Mouse (Mus musculus) urinary bladder, postnatal 10 days (tissue): Measurements from ENCODE around the gene Cacng7.
"Not testable (repeated sequence)": the region's sequence is repeated elsewhere in the genome, so short reads cannot be mapped to it uniquely, and the experiment has no call there.

Experiments
- DNase-seq: peaks from one replicate; pipeline ENCODE4 v3.0.0; 2022; ENCODE audit warnings: low spot score

Gene Cacng7

GRCm38 (mm10) chr7:3332619-3333521, at the start of gene Cacng7:
Gene Cacng7 (plus strand): TSS chr7:3332955.
- DNase-seq: no peak

GRCm38 (mm10) chr7:3283081-3283875, 49.5 kb upstream of the Cacng7 start:
- DNase-seq: no peak

- DNase-seq: no peak
These were observed 48.2 kb upstream of the Cacng7 start for GRCm38 (mm10) chr7:3284604-3285003.

GRCm38 (mm10) chr7:3286036-3286435, 46.7 kb upstream of the Cacng7 start:
- DNase-seq: no peak

GRCm38 (mm10) chr7:3287186-3287585, 45.6 kb upstream of the Cacng7 start:
- no peak for DNase-seq

- peak; percentile 26 for DNase-seq
These were observed 43.5 kb upstream of the Cacng7 start, which contains the start of the genes Myadm and Prkcg for GRCm38 (mm10) chr7:3288976-3289970. Gene Myadm (plus strand): TSS chr7:3289080. Gene Prkcg (plus strand): TSS chr7:3289179.

GRCm38 (mm10) chr7:3290257-3291033, 42.3 kb upstream of the Cacng7 start:
- DNase-seq: peak; percentile 79

GRCm38 (mm10) chr7:3291197-3291596, 41.6 kb upstream of the Cacng7 start:
- no peak for DNase-seq

- no peak for DNase-seq
These were observed 41.0 kb upstream of the Cacng7 start for GRCm38 (mm10) chr7:3291764-3292163.

GRCm38 (mm10) chr7:3292271-3292670, 40.5 kb upstream of the Cacng7 start:
- DNase-seq: not testable (repeated sequence)

GRCm38 (mm10) chr7:3292791-3293190, 40.0 kb upstream of the Cacng7 start:
- DNase-seq: peak; percentile 62

- no peak for DNase-seq
These were observed 38.0 kb upstream of the Cacng7 start for GRCm38 (mm10) chr7:3294794-3295193.

GRCm38 (mm10) chr7:3295321-3296110, 37.2 kb upstream of the Cacng7 start:
- no peak for DNase-seq

- DNase-seq: no peak
These were observed 36.0 kb upstream of the Cacng7 start for GRCm38 (mm10) chr7:3296711-3297110.

GRCm38 (mm10) chr7:3299941-3300617, 32.7 kb upstream of the Cacng7 start:
- no peak for DNase-seq

GRCm38 (mm10) chr7:3300891-3301627, 31.7 kb upstream of the Cacng7 start:
- no peak for DNase-seq

GRCm38 (mm10) chr7:3301628-3302555, 30.9 kb upstream of the Cacng7 start:
- no peak for DNase-seq
